Mouse (Mus musculus): ENCODE data around the gene Dcaf5. TPM values are rescaled to one million over a fixed set of nuclear protein-coding genes. Genes with fewer than 3 reads are reported as not detected.

The Dcaf5 gene
- total RNA-seq, 2 experiments from 2014 or later: 58.4 to 64.0 TPM

GRCm38 (mm10) chr12:80360321-80360720 is 76.1 kb downstream of the Dcaf5 start:
- intact Hi-C loops (cut with DNase I): no loop called here

GRCm38 (mm10) chr12:80344777-80345231 is 91.6 kb downstream of the Dcaf5 start:
- no peak for DNase-seq
- intact Hi-C loops (cut with DNase I): no loop called here

More at GRCm38 (mm10) chr12:80360321-80360720, 76.1 kb downstream of the Dcaf5 start:
- DNase-seq: no peak

- intact Hi-C loops (cut with DNase I): no loop called here
- no peak for DNase-seq
These were observed 95.5 kb downstream of the Dcaf5 start for GRCm38 (mm10) chr12:80340936-80341335.

GRCm38 (mm10) chr12:80334162-80334561 is 102.2 kb downstream of the Dcaf5 start:
- intact Hi-C loops (cut with DNase I): no loop called here
- no peak for DNase-seq

GRCm38 (mm10) chr12:80331634-80332033 is 104.8 kb downstream of the Dcaf5 start:
- intact Hi-C loops (cut with DNase I): no loop called here
- DNase-seq: no peak

- intact Hi-C loops (cut with DNase I): no loop called here
- no peak for DNase-seq
These were observed 105.6 kb downstream of the Dcaf5 start for GRCm38 (mm10) chr12:80330819-80331218.

- intact Hi-C loops (cut with DNase I): no loop called here
- no peak for DNase-seq
These were observed 106.8 kb downstream of the Dcaf5 start for GRCm38 (mm10) chr12:80329641-80330040.

GRCm38 (mm10) chr12:80326047-80326446 is 110.4 kb downstream of the Dcaf5 start:
- intact Hi-C loops (cut with DNase I): no loop called here
- DNase-seq: no peak

GRCm38 (mm10) chr12:80324785-80325131 is 111.6 kb downstream of the Dcaf5 start:
- DNase-seq: no peak
- intact Hi-C loops (cut with DNase I): no loop called here

GRCm38 (mm10) chr12:80324051-80324784 is 112.2 kb downstream of the Dcaf5 start:
- intact Hi-C loops (cut with DNase I): no loop called here
- DNase-seq: no peak

GRCm38 (mm10) chr12:80323371-80324050 is 112.9 kb downstream of the Dcaf5 start:
- intact Hi-C loops (cut with DNase I): no loop called here
- DNase-seq: no peak

GRCm38 (mm10) chr12:80322494-80322893 is 113.9 kb downstream of the Dcaf5 start:
- intact Hi-C loops (cut with DNase I): no loop called here
- DNase-seq: no peak

GRCm38 (mm10) chr12:80319062-80319461 is 117.3 kb downstream of the Dcaf5 start:
- no peak for DNase-seq
- intact Hi-C loops (cut with DNase I): no loop called here

- intact Hi-C loops (cut with DNase I): no loop called here
- no peak for DNase-seq
These were observed 121.1 kb downstream of the Dcaf5 start for GRCm38 (mm10) chr12:80315321-80315720.

- DNase-seq: no peak
- intact Hi-C loops (cut with DNase I): no loop called here
These were observed 124.3 kb downstream of the Dcaf5 start for GRCm38 (mm10) chr12:80311959-80312669.

- intact Hi-C loops (cut with DNase I): no loop called here
- DNase-seq: no peak
These were observed 128.8 kb downstream of the Dcaf5 start for GRCm38 (mm10) chr12:80307556-80307955.

- intact Hi-C loops (cut with DNase I): no loop called here
- no peak for DNase-seq
These were observed 131.9 kb downstream of the Dcaf5 start for GRCm38 (mm10) chr12:80304518-80304917.

GRCm38 (mm10) chr12:80300833-80301456 is 135.5 kb downstream of the Dcaf5 start:
- no peak for DNase-seq
- intact Hi-C loops (cut with DNase I): no loop called here

- intact Hi-C loops (cut with DNase I): no loop called here
- no peak for DNase-seq
These were observed 137.7 kb downstream of the Dcaf5 start for GRCm38 (mm10) chr12:80298714-80299113.

GRCm38 (mm10) chr12:80291895-80292435 is 144.4 kb downstream of the Dcaf5 start:
- intact Hi-C loops (cut with DNase I): no loop called here
- no peak for DNase-seq

GRCm38 (mm10) chr12:80290964-80291363 is 145.4 kb downstream of the Dcaf5 start:
- peak; percentile 29 for DNase-seq
- intact Hi-C loops (cut with DNase I): no loop called here
